Mouse (Mus musculus) lung, embryonic 14.5 days (tissue): ENCODE results near the gene Mybph. TPM values are rescaled to one million over a fixed set of nuclear protein-coding genes. Genes with fewer than 3 reads are reported as not detected.

Experiments
- ATAC-seq: fragments of 200-750 bp; cut with Nextera tagmentation; 2 replicates; pipeline ENCODE4 v1.8.0; 2017; ENCODE audit warnings: mild to moderate bottlenecking, moderate TSS enrichment, moderate library complexity; ENCODE audit not compliant: insufficient read depth
- DNase-seq: peaks from one replicate; pipeline ENCODE4 v3.0.0-alpha.2; 2015
- H3K27ac ChIP-seq: fragments of 300-500 bp; sonication (generic); 2 replicates; pipeline ENCODE4 v1.5.1; 2014; ENCODE audit warnings: low read depth, mild to moderate bottlenecking, moderate library complexity
- H3K27me3 ChIP-seq: fragments of 300-500 bp; sonication (generic); 2 replicates; pipeline ENCODE4 v1.6.1; 2014; ENCODE audit warnings: low read length, control low read depth; ENCODE audit not compliant: insufficient read depth
- H3K36me3 ChIP-seq: fragments of 300-500 bp; sonication (generic); 2 replicates; pipeline ENCODE4 v1.6.1; 2014; ENCODE audit warnings: control low read depth; ENCODE audit not compliant: insufficient read depth
- H3K4me1 ChIP-seq: fragments of 300-500 bp; sonication (generic); 2 replicates; pipeline ENCODE4 v1.6.1; 2014; ENCODE audit warnings: antibody characterized with exemption, control low read depth; ENCODE audit not compliant: insufficient read depth
- H3K4me2 ChIP-seq: fragments of 300-500 bp; sonication (generic); 2 replicates; pipeline ENCODE4 v1.6.1; 2014; ENCODE audit warnings: mild to moderate bottlenecking
- H3K4me3 ChIP-seq: fragments of 300-500 bp; sonication (generic); 2 replicates; pipeline ENCODE4 v1.5.1; 2014; ENCODE audit warnings: low read depth, low read length
- H3K9ac ChIP-seq: fragments of 300-500 bp; sonication (generic); 2 replicates; pipeline ENCODE4 v1.6.1; 2014
- H3K9me3 ChIP-seq: fragments of 300-500 bp; sonication (generic); 2 replicates; pipeline ENCODE4 v1.6.1; 2016; ENCODE audit warnings: low read depth, low read length, control low read depth
- CTCF ChIP-seq: IDR thresholded peaks from 2 replicates; pipeline ENCODE4 v1.5.1; 2016; ENCODE audit warnings: antibody characterized with exemption, low read depth
- WGBS: fragments of 180-500 bp; shearing (Covaris S2); extraction: QIAGEN DNeasy Blood & Tissue Kit; methylation state at CpG from one replicate; pipeline ENCODE4 v1.1.7; 2014; 5-methylcytosine and 5-hydroxymethylcytosine counted together
- polyA plus RNA-seq: library from polyadenylated mRNA; unstranded; fragments of >200 nt; fragmentation: Nextera tagmentation; extraction: Ambion mirVana; gene quantifications from 2 replicates; pipeline ENCODE4 v1.2.1, GENCODE M21; 2014

Mybph gene
- polyA plus RNA-seq, 1 experiment from 2014 or later, result not detected

GRCm38 (mm10) chr1:134217028-134217481 lies 23.8 kb downstream of the Mybph start:
- H3K9ac ChIP-seq, result no peak overlapping the region
- no peaks in the 10 kb centered on the region for H3K36me3 ChIP-seq
- 55% methylated on average over 12 of the region's 12 CpGs for WGBS
- no peak overlapping the region for H3K27ac ChIP-seq
- H3K27me3 ChIP-seq, result no peaks in the 10 kb centered on the region
- no peak overlapping the region for H3K4me2 ChIP-seq
- no peaks in the 10 kb centered on the region for H3K4me1 ChIP-seq
- DNase-seq, result no peak
- ATAC-seq, result no peak
- TF ChIP-seq CTCF, result no peak
- H3K4me3 ChIP-seq, result no peak overlapping the region
- no peaks in the 10 kb centered on the region for H3K9me3 ChIP-seq

GRCm38 (mm10) chr1:134217942-134218341 lies 24.7 kb downstream of the Mybph start:
- WGBS, result 68% methylated on average over 3 of the region's 3 CpGs
- Histone ChIP-seq H3K4me1 (no peaks in the 10 kb centered on the region), H3K36me3 (no peaks in the 10 kb centered on the region), H3K4me3 (no peak overlapping the region), H3K27me3 (no peaks in the 10 kb centered on the region), H3K9me3 (no peaks in the 10 kb centered on the region), H3K9ac (no peak overlapping the region), H3K4me2 (no peak overlapping the region), H3K27ac (no peak overlapping the region)
- no peak for DNase-seq
- ATAC-seq, result no peak
- no peak for TF ChIP-seq CTCF

GRCm38 (mm10) chr1:134219608-134220007 lies 26.4 kb downstream of the Mybph start:
- DNase-seq, result no peak
- no peak overlapping the region for H3K4me2 ChIP-seq
- H3K4me3 ChIP-seq, result no peak overlapping the region
- no peak overlapping the region for H3K27ac ChIP-seq
- no peaks in the 10 kb centered on the region for H3K27me3 ChIP-seq
- no peaks in the 10 kb centered on the region for H3K4me1 ChIP-seq
- ATAC-seq, result no peak
- H3K9ac ChIP-seq, result no peak overlapping the region
- WGBS, result 80% methylated on average over 5 of the region's 5 CpGs
- no peaks in the 10 kb centered on the region for H3K9me3 ChIP-seq
- TF ChIP-seq CTCF, result no peak
- H3K36me3 ChIP-seq, result no peaks in the 10 kb centered on the region

GRCm38 (mm10) chr1:134221172-134221571 lies 27.9 kb downstream of the Mybph start:
- Histone ChIP-seq H3K36me3 (no peaks in the 10 kb centered on the region), H3K27me3 (no peaks in the 10 kb centered on the region), H3K9me3 (no peaks in the 10 kb centered on the region), H3K4me1 (no peaks in the 10 kb centered on the region), H3K4me3 (no peak overlapping the region), H3K4me2 (no peak overlapping the region), H3K27ac (no peak overlapping the region), H3K9ac (no peak overlapping the region)
- no peak for ATAC-seq
- TF ChIP-seq CTCF, result no peak
- no peak for DNase-seq
- WGBS, result 65% methylated on average over 1 of the region's 1 CpGs

- Histone ChIP-seq H3K9me3 (no peaks in the 10 kb centered on the region), H3K4me2 (no peak overlapping the region), H3K4me1 (no peaks in the 10 kb centered on the region), H3K9ac (no peak overlapping the region), H3K4me3 (no peak overlapping the region), H3K27me3 (no peaks in the 10 kb centered on the region), H3K27ac (no peak overlapping the region), H3K36me3 (no peaks in the 10 kb centered on the region)
- ATAC-seq (no peak), DNase-seq (peak; percentile 51)
- 37% methylated on average over 8 of the region's 8 CpGs for WGBS
- no peak for TF ChIP-seq CTCF
These were observed 29.1 kb downstream of the Mybph start for GRCm38 (mm10) chr1:134222122-134223055.

GRCm38 (mm10) chr1:134224649-134225227 lies 31.5 kb downstream of the Mybph start:
- WGBS, result 79% methylated on average over 12 of the region's 12 CpGs
- no peak for TF ChIP-seq CTCF

GRCm38 (mm10) chr1:134225375-134225774 lies 32.1 kb downstream of the Mybph start:
- no peak overlapping the region for H3K4me3 ChIP-seq
- no peak overlapping the region for H3K4me2 ChIP-seq
- 87% methylated on average over 5 of the region's 5 CpGs for WGBS
- DNase-seq, result no peak
- H3K9ac ChIP-seq, result no peak overlapping the region
- H3K4me1 ChIP-seq, result no peaks in the 10 kb centered on the region
- ATAC-seq, result no peak
- no peak for TF ChIP-seq CTCF
- no peak overlapping the region for H3K27ac ChIP-seq
- no peaks in the 10 kb centered on the region for H3K9me3 ChIP-seq
- H3K36me3 ChIP-seq, result no peaks in the 10 kb centered on the region
- H3K27me3 ChIP-seq, result no peaks in the 10 kb centered on the region

More at GRCm38 (mm10) chr1:134224649-134225227, 31.5 kb downstream of the Mybph start:
- Histone ChIP-seq H3K4me2 (no peak overlapping the region), H3K9me3 (no peaks in the 10 kb centered on the region), H3K27me3 (no peaks in the 10 kb centered on the region), H3K4me1 (no peaks in the 10 kb centered on the region), H3K9ac (no peak overlapping the region), H3K36me3 (no peaks in the 10 kb centered on the region), H3K4me3 (no peak overlapping the region), H3K27ac (no peak overlapping the region)
- no peak for DNase-seq
- no peak for ATAC-seq
